Mouse (Mus musculus) lung, postnatal 0 days (tissue): ENCODE data around the gene Gbx1.

ENCODE experiments used
- CTCF ChIP-seq: IDR thresholded peaks from 2 replicates; pipeline ENCODE4 v1.5.1; 2016; ENCODE audit warnings: antibody characterized with exemption, mild to moderate bottlenecking
- EP300 ChIP-seq: IDR thresholded peaks from 2 replicates; pipeline ENCODE4 v1.6.1; 2016; ENCODE audit warnings: antibody characterized with exemption, mild to moderate bottlenecking, control low read depth

- TF ChIP-seq CTCF (no peak), EP300 (no peak)
Measured at GRCm38 (mm10) chr5:24521366-24521765, 5.6 kb downstream of the Gbx1 start.
